Mouse (Mus musculus) midbrain, embryonic 15.5 days (tissue): ENCODE data around the gene Lhfp. TPM values are rescaled to one million over a fixed set of nuclear protein-coding genes. Genes with fewer than 3 reads are reported as not detected.

Source experiments
- ATAC-seq: fragments of 200-750 bp; cut with Nextera tagmentation; replicated peaks from 2 replicates; pipeline ENCODE4 v1.8.0; 2017; ENCODE audit warnings: moderate TSS enrichment
- H3K27ac ChIP-seq: fragments of 300-500 bp; sonication (generic); 2 replicates; pipeline ENCODE4 v1.5.1; 2015; ENCODE audit warnings: mild to moderate bottlenecking, inconsistent platforms
- H3K27me3 ChIP-seq: fragments of 300-500 bp; sonication (generic); replicated peaks from 2 replicates; pipeline ENCODE4 v1.6.1; 2015; ENCODE audit warnings: inconsistent platforms
- H3K36me3 ChIP-seq: fragments of 300-500 bp; sonication (generic); replicated peaks from 2 replicates; pipeline ENCODE4 v1.6.1; 2015; ENCODE audit warnings: inconsistent platforms
- H3K4me1 ChIP-seq: fragments of 300-500 bp; sonication (generic); 2 replicates; pipeline ENCODE4 v1.6.1; 2015; ENCODE audit warnings: inconsistent platforms
- H3K4me2 ChIP-seq: fragments of 300-500 bp; sonication (generic); 2 replicates; pipeline ENCODE4 v1.6.1; 2015; ENCODE audit warnings: inconsistent platforms, mild to moderate bottlenecking, moderate library complexity
- H3K4me3 ChIP-seq: fragments of 300-500 bp; sonication (generic); 2 replicates; pipeline ENCODE4 v1.5.1; 2015; ENCODE audit warnings: mild to moderate bottlenecking, inconsistent platforms
- H3K9ac ChIP-seq: fragments of 300-500 bp; sonication (generic); 2 replicates; pipeline ENCODE4 v1.6.1; 2015; ENCODE audit warnings: mild to moderate bottlenecking, inconsistent platforms
- H3K9me3 ChIP-seq: fragments of 300-500 bp; sonication (generic); 2 replicates; pipeline ENCODE4 v1.6.1; 2016; ENCODE audit warnings: inconsistent platforms
- WGBS: fragments of 180-500 bp; shearing (Covaris S2); methylation state at CpG from one replicate; pipeline ENCODE4 v1.1.7; 2015; ENCODE audit warnings: mixed read lengths; 5-methylcytosine and 5-hydroxymethylcytosine counted together
- polyA plus RNA-seq: library from polyadenylated mRNA; unstranded; fragments of >200 nt; fragmentation: Nextera tagmentation; extraction: Ambion mirVana; gene quantifications from 2 replicates; pipeline ENCODE4 v1.2.1, GENCODE M21; 2015

Gene Lhfp
- polyA plus RNA-seq, 1 experiment from 2014 or later = 64.8 TPM

DNA sequence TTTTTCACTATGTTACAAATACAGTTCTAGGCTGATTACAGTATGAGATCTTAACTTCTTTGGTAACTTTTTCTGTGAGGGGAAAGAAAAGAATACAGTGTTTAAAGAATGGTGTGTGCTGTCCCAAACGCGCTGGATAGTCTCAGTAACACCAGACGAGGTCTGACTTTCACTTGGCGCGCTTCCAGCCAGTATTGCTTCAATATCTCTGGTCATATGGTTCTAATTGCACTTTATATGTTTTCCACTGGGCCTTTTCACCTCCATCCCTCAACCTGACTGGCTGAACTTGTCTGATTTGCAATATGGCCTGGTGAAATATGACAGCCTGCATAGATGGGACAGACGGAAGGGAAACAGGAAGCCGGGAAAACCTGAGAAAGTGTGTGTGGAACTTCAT is 2.9 kb downstream of the Lhfp start:
- WGBS = 68% methylated on average over 7 of the region's 7 CpGs
- Histone ChIP-seq H3K27ac (no peak overlapping the region), H3K27me3 (0 out of 2 replicates have a peak, but pooled peaks cover 5% of the 10 kb centered on the region), H3K36me3 (no peaks in the 10 kb centered on the region), H3K4me1 (peaks cover 25% of the 10 kb centered on the region), H3K4me2 (peak overlapping the region; percentile 96), H3K9ac (no peak overlapping the region), H3K9me3 (no peaks in the 10 kb centered on the region), H3K4me3 (peak overlapping the region; percentile 28)
- ATAC-seq = no peak

DNA sequence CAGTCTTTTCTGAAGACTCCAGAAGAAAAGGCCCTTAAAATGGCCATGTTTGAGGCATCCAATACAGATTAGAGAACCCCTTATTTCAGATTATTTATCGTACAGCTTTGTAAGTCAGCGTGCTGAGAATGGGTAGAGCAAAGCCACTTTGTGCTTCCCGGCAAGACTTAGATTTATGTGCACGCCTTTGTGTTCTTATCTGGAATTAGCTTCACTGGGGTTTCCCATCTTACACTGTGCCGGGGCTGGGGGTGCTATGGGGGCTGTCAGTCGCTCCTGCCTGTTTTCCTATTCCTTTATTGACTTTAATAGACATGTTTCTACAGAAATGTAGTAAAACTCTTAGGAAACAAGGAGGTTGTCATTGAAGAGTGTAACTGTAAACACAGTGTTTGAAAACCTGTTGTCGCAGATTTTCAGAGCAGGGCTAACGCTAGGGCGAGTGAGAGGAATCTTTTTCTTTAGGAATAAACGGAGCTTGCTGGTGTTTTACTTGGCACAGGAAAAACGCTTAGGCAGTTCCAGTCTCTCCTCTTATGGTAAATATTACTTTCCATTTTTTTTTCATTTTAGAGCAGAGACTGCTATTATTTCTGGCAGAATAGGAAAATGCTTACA is 3.5 kb downstream of the Lhfp start:
- Histone ChIP-seq H3K4me1 (peaks cover 25% of the 10 kb centered on the region), H3K9me3 (no peaks in the 10 kb centered on the region), H3K36me3 (no peaks in the 10 kb centered on the region), H3K9ac (no peak overlapping the region), H3K4me3 (peak overlapping the region; percentile 28), H3K4me2 (peak overlapping the region; percentile 96), H3K27me3 (0 out of 2 replicates have a peak, but pooled peaks cover 5% of the 10 kb centered on the region), H3K27ac (no peak overlapping the region)
- WGBS = 63% methylated on average over 11 of the region's 11 CpGs
- ATAC-seq = no peak

DNA sequence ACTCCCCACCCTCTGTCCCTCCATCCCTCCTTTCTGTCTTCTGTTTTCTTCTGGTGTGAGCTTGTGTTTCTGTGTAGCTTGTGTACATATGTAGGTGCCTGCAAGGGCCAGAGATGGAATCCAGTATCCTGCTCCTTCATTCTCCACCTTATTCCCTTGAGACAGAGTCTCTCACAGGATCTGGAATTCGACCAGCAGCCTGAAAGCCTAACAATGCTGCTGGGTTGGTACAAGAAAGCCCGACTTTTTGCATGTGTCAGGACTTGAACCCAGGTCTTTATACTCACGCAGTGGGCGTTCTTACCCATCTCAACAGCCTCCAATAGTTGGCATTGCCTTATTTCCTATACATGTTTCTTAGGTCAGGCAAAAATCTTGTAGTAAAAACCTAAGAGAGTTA is 4.4 kb downstream of the Lhfp start:
- no peaks in the 10 kb centered on the region for H3K36me3 ChIP-seq
- H3K4me3 ChIP-seq = no peak overlapping the region
- H3K4me1 ChIP-seq = peaks cover 25% of the 10 kb centered on the region
- H3K9ac ChIP-seq = no peak overlapping the region
- WGBS = 88% methylated on average over 4 of the region's 4 CpGs
- peak overlapping the region; percentile 6; the same call in 1 of the 2 replicates for H3K4me2 ChIP-seq
- 0 out of 2 replicates have a peak, but pooled peaks cover 5% of the 10 kb centered on the region for H3K27me3 ChIP-seq
- no peak overlapping the region for H3K27ac ChIP-seq
- H3K9me3 ChIP-seq = no peaks in the 10 kb centered on the region
- no peak for ATAC-seq

- Histone ChIP-seq H3K27ac (no peak overlapping the region), H3K4me2 (0 out of 2 replicates have a peak overlapping the region, but pooled peaks have one; percentile 2), H3K4me1 (peaks cover 21% of the 10 kb centered on the region), H3K4me3 (no peak overlapping the region), H3K27me3 (0 out of 2 replicates have a peak, but pooled peaks cover 5% of the 10 kb centered on the region), H3K9ac (no peak overlapping the region), H3K36me3 (no peaks in the 10 kb centered on the region), H3K9me3 (no peaks in the 10 kb centered on the region)
- ATAC-seq = no peak
- WGBS = 83% methylated on average over 6 of the region's 6 CpGs
Measured at GRCm38 (mm10) chr3:53046371-53046770, 5.0 kb downstream of the Lhfp start.

DNA sequence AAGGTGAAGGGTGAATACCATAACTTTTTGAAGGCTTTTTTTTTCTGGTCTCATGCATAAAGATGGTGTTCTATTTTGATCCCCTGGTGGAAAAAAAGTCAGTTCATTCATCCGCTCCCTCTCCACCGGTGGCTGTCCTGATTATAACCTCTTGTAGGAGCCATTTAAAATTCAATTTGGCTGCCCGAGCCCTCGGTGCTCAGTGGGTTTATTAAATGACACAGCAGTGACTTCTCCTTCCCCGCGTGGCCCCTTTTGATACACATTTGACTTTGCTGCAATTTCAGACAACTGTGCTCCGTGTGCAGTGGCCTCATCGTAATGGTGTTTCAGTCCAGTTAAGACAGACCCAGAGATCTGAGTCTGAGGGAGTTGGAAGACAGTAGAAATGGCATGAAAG is 11.1 kb downstream of the Lhfp start:
- Histone ChIP-seq H3K9ac (no peak overlapping the region), H3K4me2 (no peak overlapping the region), H3K27me3 (no peaks in the 10 kb centered on the region), H3K36me3 (no peaks in the 10 kb centered on the region), H3K9me3 (no peaks in the 10 kb centered on the region), H3K27ac (no peak overlapping the region), H3K4me3 (no peak overlapping the region), H3K4me1 (0 out of 2 replicates have a peak, but pooled peaks cover 2% of the 10 kb centered on the region)
- WGBS = 19% methylated on average over 8 of the region's 8 CpGs
- ATAC-seq = no peak

GRCm38 (mm10) chr3:53056430-53056829 is 15.1 kb downstream of the Lhfp start:
- Histone ChIP-seq H3K9me3 (no peaks in the 10 kb centered on the region), H3K27ac (no peak overlapping the region), H3K4me2 (no peak overlapping the region), H3K4me3 (no peak overlapping the region), H3K4me1 (peaks cover 2% of the 10 kb centered on the region; the same call in 1 of the 2 replicates), H3K27me3 (no peaks in the 10 kb centered on the region), H3K36me3 (no peaks in the 10 kb centered on the region), H3K9ac (no peak overlapping the region)
- WGBS = 92% methylated on average over 10 of the region's 10 CpGs
- no peak for ATAC-seq

DNA sequence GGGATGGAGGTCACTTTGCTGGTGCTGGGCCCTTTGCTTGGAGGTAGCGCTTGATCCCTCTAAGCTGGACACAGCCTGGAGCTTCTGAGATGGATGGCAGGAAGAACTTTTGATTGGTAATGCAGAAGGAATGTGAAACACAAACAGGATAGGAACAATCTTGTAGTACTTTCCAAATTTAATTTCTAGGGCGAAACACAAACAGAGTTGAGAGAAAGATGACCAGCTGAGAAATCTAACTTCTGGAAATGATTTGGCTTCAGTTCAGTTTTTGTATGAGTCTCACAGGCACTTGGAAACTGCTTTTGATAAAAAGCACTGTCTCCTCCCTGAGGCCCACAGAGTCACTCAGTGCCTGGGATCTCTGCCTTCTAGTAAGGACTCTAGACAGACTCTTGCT is 18.6 kb downstream of the Lhfp start:
- H3K27ac ChIP-seq = no peak overlapping the region
- no peak overlapping the region for H3K4me3 ChIP-seq
- H3K36me3 ChIP-seq = no peaks in the 10 kb centered on the region
- no peak for ATAC-seq
- WGBS = 92% methylated on average over 2 of the region's 2 CpGs
- no peak overlapping the region for H3K9ac ChIP-seq
- H3K27me3 ChIP-seq = no peaks in the 10 kb centered on the region
- no peaks in the 10 kb centered on the region for H3K9me3 ChIP-seq
- H3K4me2 ChIP-seq = no peak overlapping the region
- H3K4me1 ChIP-seq = no peaks in the 10 kb centered on the region; the same call in 1 of the 2 replicates

DNA sequence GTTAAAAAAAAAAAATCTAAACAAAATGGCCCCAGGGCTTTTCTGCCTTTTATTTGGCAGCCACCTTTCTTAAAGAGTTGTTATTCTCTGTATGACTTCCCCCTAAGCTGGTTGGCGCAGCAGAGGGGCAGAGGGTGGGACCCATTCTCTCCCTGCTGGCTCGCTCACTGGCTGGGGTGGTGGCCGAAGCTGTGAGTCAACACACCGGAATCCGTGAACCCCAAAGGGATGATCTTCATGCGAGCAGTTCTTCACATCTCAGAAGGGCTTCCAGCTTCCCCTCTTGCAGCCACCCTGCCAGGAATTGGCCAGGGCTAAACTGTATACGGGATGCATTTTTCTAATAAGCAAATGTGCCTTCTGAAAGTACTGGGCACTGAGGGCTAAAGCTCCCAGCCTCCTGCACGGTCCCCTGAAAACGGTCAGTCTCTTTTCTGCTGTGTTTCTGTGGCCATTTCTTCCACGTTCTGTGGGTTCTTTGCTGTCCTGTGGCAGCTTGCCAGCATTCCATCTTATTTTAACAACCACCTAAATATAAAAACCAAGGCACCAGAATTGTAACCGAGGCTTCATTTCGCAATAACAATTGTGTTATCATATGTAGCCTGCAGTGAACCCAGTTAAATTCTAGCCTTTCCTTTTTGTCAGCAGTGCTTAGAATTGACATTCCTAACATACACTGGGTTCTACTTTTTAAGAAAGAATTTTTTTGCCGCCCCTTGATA is 22.3 kb downstream of the Lhfp start:
- Histone ChIP-seq H3K4me1 (no peaks in the 10 kb centered on the region; the same call in 1 of the 2 replicates), H3K9ac (no peak overlapping the region), H3K9me3 (no peaks in the 10 kb centered on the region), H3K4me2 (no peak overlapping the region), H3K4me3 (no peak overlapping the region), H3K27ac (no peak overlapping the region), H3K36me3 (no peaks in the 10 kb centered on the region), H3K27me3 (no peaks in the 10 kb centered on the region)
- 62% methylated on average over 13 of the region's 13 CpGs for WGBS
- no peak for ATAC-seq

DNA sequence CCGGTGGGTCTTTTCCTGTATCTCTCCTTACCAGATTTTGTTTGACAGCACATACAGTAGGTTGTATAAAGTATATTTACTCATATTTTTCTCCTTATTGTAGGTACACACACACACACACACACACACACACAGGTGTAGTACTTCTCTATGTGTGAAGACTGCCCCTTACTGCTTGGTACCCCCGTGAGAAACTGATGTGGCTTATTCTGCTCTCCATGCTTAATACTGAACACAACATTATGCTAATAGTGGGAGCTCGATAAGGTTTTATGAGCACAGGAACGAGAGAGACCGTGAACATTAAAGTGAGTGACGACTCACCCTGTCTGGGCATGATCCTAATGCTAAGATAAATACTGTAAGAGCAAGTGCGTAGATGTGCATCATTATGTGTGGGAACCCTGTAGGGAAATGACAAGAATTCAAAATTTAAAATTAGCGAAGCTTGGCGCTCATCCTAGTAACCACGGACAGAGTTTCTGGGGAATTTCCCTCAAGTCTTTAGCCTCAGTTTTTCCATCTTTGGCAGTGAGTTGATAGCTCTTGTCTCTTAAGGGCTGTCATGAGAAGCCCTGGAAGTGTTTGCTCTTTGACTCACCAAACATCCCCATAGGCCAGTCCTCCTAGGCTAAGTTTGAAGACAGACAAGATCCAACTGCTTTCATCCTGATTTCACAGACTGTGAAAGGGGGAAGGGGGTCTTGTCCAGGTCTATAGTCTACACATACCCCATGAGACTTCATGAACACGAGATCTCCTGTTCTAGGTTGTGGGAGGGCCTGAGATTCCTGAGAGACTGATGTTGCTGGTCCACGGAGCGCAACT is 24.2 kb downstream of the Lhfp start:
- Histone ChIP-seq H3K9ac (no peak overlapping the region), H3K27ac (no peak overlapping the region), H3K9me3 (no peaks in the 10 kb centered on the region), H3K4me3 (no peak overlapping the region), H3K27me3 (no peaks in the 10 kb centered on the region), H3K4me2 (no peak overlapping the region), H3K4me1 (no peaks in the 10 kb centered on the region), H3K36me3 (no peaks in the 10 kb centered on the region)
- no peak for ATAC-seq
- 86% methylated on average over 13 of the region's 13 CpGs for WGBS

- no peaks in the 10 kb centered on the region for H3K4me1 ChIP-seq
- no peak for ATAC-seq
- WGBS = 85% methylated on average over 4 of the region's 4 CpGs
- H3K36me3 ChIP-seq = no peaks in the 10 kb centered on the region
- H3K4me2 ChIP-seq = no peak overlapping the region
- H3K27ac ChIP-seq = no peak overlapping the region
- no peaks in the 10 kb centered on the region for H3K9me3 ChIP-seq
- no peak overlapping the region for H3K4me3 ChIP-seq
- no peak overlapping the region for H3K9ac ChIP-seq
- H3K27me3 ChIP-seq = no peaks in the 10 kb centered on the region
Measured at GRCm38 (mm10) chr3:53066095-53066372, 24.7 kb downstream of the Lhfp start.

DNA sequence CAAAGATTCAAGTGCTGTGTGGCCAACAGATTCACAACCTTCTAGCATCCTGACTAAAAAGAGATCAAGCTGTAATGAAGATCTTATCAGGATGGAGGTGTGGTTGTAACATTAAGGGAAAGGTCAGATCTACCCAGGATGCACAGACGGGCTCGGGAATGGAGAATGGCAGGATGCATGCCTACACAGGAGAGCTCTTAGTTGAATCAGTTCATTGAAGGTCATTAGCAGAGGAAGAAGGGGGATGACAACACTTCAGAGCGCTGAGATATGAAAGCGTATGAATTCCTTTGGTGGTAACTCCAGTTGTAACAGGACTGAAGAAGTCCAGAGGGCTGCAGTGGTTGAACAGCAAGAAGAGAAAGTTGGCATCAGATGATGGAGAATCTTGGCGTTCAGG is 27.1 kb downstream of the Lhfp start:
- Histone ChIP-seq H3K4me2 (no peak overlapping the region), H3K9ac (no peak overlapping the region), H3K27me3 (no peaks in the 10 kb centered on the region), H3K27ac (no peak overlapping the region), H3K4me1 (0 out of 2 replicates have a peak, but pooled peaks cover 3% of the 10 kb centered on the region), H3K9me3 (no peaks in the 10 kb centered on the region), H3K36me3 (no peaks in the 10 kb centered on the region), H3K4me3 (no peak overlapping the region)
- ATAC-seq = no peak
- WGBS = 95% methylated on average over 5 of the region's 5 CpGs

- H3K9ac ChIP-seq = no peak overlapping the region
- 0 out of 2 replicates have a peak, but pooled peaks cover 3% of the 10 kb centered on the region for H3K4me1 ChIP-seq
- no peaks in the 10 kb centered on the region for H3K9me3 ChIP-seq
- H3K27ac ChIP-seq = no peak overlapping the region
- H3K4me3 ChIP-seq = no peak overlapping the region
- no peaks in the 10 kb centered on the region for H3K27me3 ChIP-seq
- no peak for ATAC-seq
- H3K4me2 ChIP-seq = no peak overlapping the region
- H3K36me3 ChIP-seq = no peaks in the 10 kb centered on the region
- WGBS = 90% methylated on average over 4 of the region's 4 CpGs
Measured at GRCm38 (mm10) chr3:53074264-53074663, 32.9 kb downstream of the Lhfp start.
